Mouse (Mus musculus): ENCODE measurements around the gene Nell2. TPM values are rescaled to one million over a fixed set of nuclear protein-coding genes. Genes with fewer than 3 reads are reported as not detected.
A peak's percentile ranks its signal among the peaks of the same experiment; 100 is the strongest.

Gene Nell2
- polyA plus RNA-seq (2014; fragmentation: Nextera tagmentation; extraction: Ambion mirVana), result 67.0 and 71.0 TPM in 2 replicates

- peak within 1 kb of the TSS; percentile 75 for H3K4me3 ChIP-seq (ENCODE audit: low read depth, low read length)
- H3K4me1 ChIP-seq (replicated peaks; ENCODE audit: control insufficient read depth, insufficient read depth, low read length), result peaks cover 5% of the 10 kb centered on the region; the same call in 1 of the 2 replicates
- no peaks in the 10 kb centered on the region for H3K27me3 ChIP-seq (ENCODE audit: control insufficient read depth, insufficient read depth, low read length)
- 0 out of 2 replicates have a peak within 1 kb of the TSS, but pooled peaks have one; percentile 12 for H3K27ac ChIP-seq (ENCODE audit: low read depth, low read length)
- WGBS, result under 1% methylated on average over 67 of the region's 95 CpGs
- H3K4me2 ChIP-seq (ENCODE audit: low read depth, low read length, severe bottlenecking), result peak within 1 kb of the TSS; percentile 91
- no peaks in the 10 kb centered on the region for H3K9me3 ChIP-seq (ENCODE audit: control insufficient read depth, low read length)
- ATAC-seq (replicated peaks; ENCODE audit: low FRiP score) (peak; percentile 88), DNase-seq (ENCODE audit: low spot score) (peak; percentile 86)
- H3K9ac ChIP-seq (ENCODE audit: low read length), result peak within 1 kb of the TSS; percentile 79
- no peaks in the 10 kb centered on the region for H3K36me3 ChIP-seq (ENCODE audit: control insufficient read depth, insufficient read depth, low read length)
Observed at GRCm38 (mm10) chr15:95527948-95528861, at the start of gene Nell2. Gene Nell2, minus strand, starts transcription at chr15:95528559.

- Histone ChIP-seq H3K4me2 (ENCODE audit: low read depth, low read length, severe bottlenecking) (no peak overlapping the region), H3K4me1 (replicated peaks; ENCODE audit: control insufficient read depth, insufficient read depth, low read length) (no peaks in the 10 kb centered on the region), H3K27me3 (ENCODE audit: control insufficient read depth, insufficient read depth, low read length) (no peaks in the 10 kb centered on the region), H3K9ac (ENCODE audit: low read length) (no peak overlapping the region), H3K36me3 (ENCODE audit: control insufficient read depth, insufficient read depth, low read length) (no peaks in the 10 kb centered on the region), H3K27ac (ENCODE audit: low read depth, low read length) (no peak overlapping the region), H3K9me3 (ENCODE audit: control insufficient read depth, low read length) (peaks cover 2% of the 10 kb centered on the region; the same call in 1 of the 2 replicates), H3K4me3 (ENCODE audit: low read depth, low read length) (no peak overlapping the region)
- peak; percentile 61 for DNase-seq (ENCODE audit: low spot score)
- 16% methylated on average over 5 of the region's 5 CpGs for WGBS
- peak; percentile 51; the same call in 1 of the 2 replicates for ATAC-seq (replicated peaks; ENCODE audit: low FRiP score)
Observed at GRCm38 (mm10) chr15:95574661-95575060, 46.3 kb upstream of the Nell2 start.

GRCm38 (mm10) chr15:95569606-95570005 lies 41.2 kb upstream of the Nell2 start:
- Histone ChIP-seq H3K27ac (ENCODE audit: low read depth, low read length) (no peak overlapping the region), H3K4me1 (replicated peaks; ENCODE audit: control insufficient read depth, insufficient read depth, low read length) (no peaks in the 10 kb centered on the region), H3K9ac (ENCODE audit: low read length) (no peak overlapping the region), H3K4me3 (ENCODE audit: low read depth, low read length) (no peak overlapping the region), H3K4me2 (ENCODE audit: low read depth, low read length, severe bottlenecking) (no peak overlapping the region), H3K27me3 (ENCODE audit: control insufficient read depth, insufficient read depth, low read length) (no peaks in the 10 kb centered on the region), H3K9me3 (ENCODE audit: control insufficient read depth, low read length) (peaks cover 2% of the 10 kb centered on the region; the same call in 1 of the 2 replicates), H3K36me3 (ENCODE audit: control insufficient read depth, insufficient read depth, low read length) (no peaks in the 10 kb centered on the region)
- ATAC-seq (replicated peaks; ENCODE audit: low FRiP score) (no peak), DNase-seq (ENCODE audit: low spot score) (no peak)
- WGBS, result 86% methylated on average over 6 of the region's 6 CpGs

GRCm38 (mm10) chr15:95565160-95565559 lies 36.8 kb upstream of the Nell2 start:
- Histone ChIP-seq H3K4me3 (ENCODE audit: low read depth, low read length) (no peak overlapping the region), H3K9me3 (ENCODE audit: control insufficient read depth, low read length) (no peaks in the 10 kb centered on the region), H3K4me1 (replicated peaks; ENCODE audit: control insufficient read depth, insufficient read depth, low read length) (no peaks in the 10 kb centered on the region), H3K4me2 (ENCODE audit: low read depth, low read length, severe bottlenecking) (no peak overlapping the region), H3K27me3 (ENCODE audit: control insufficient read depth, insufficient read depth, low read length) (no peaks in the 10 kb centered on the region), H3K27ac (ENCODE audit: low read depth, low read length) (no peak overlapping the region), H3K36me3 (ENCODE audit: control insufficient read depth, insufficient read depth, low read length) (no peaks in the 10 kb centered on the region), H3K9ac (ENCODE audit: low read length) (no peak overlapping the region)
- no peak for DNase-seq (ENCODE audit: low spot score)
- ATAC-seq (replicated peaks; ENCODE audit: low FRiP score), result no peak
- WGBS, result 89% methylated on average over 2 of the region's 2 CpGs

- Histone ChIP-seq H3K9ac (ENCODE audit: low read length) (no peak overlapping the region), H3K4me1 (replicated peaks; ENCODE audit: control insufficient read depth, insufficient read depth, low read length) (no peaks in the 10 kb centered on the region), H3K4me3 (ENCODE audit: low read depth, low read length) (no peak overlapping the region), H3K9me3 (ENCODE audit: control insufficient read depth, low read length) (no peaks in the 10 kb centered on the region), H3K27ac (ENCODE audit: low read depth, low read length) (no peak overlapping the region), H3K27me3 (ENCODE audit: control insufficient read depth, insufficient read depth, low read length) (no peaks in the 10 kb centered on the region), H3K4me2 (ENCODE audit: low read depth, low read length, severe bottlenecking) (no peak overlapping the region), H3K36me3 (ENCODE audit: control insufficient read depth, insufficient read depth, low read length) (no peaks in the 10 kb centered on the region)
- WGBS, result 90% methylated on average over 5 of the region's 5 CpGs
- DNase-seq (ENCODE audit: low spot score), result no peak
- ATAC-seq (replicated peaks; ENCODE audit: low FRiP score), result no peak
Observed at GRCm38 (mm10) chr15:95561303-95561702, 32.9 kb upstream of the Nell2 start.

- no peak overlapping the region for H3K4me2 ChIP-seq (ENCODE audit: low read depth, low read length, severe bottlenecking)
- no peak overlapping the region for H3K4me3 ChIP-seq (ENCODE audit: low read depth, low read length)
- ATAC-seq (replicated peaks; ENCODE audit: low FRiP score), result no peak
- H3K9me3 ChIP-seq (ENCODE audit: control insufficient read depth, low read length), result no peaks in the 10 kb centered on the region
- no peaks in the 10 kb centered on the region for H3K4me1 ChIP-seq (replicated peaks; ENCODE audit: control insufficient read depth, insufficient read depth, low read length)
- no peaks in the 10 kb centered on the region for H3K27me3 ChIP-seq (ENCODE audit: control insufficient read depth, insufficient read depth, low read length)
- no peak overlapping the region for H3K27ac ChIP-seq (ENCODE audit: low read depth, low read length)
- no peak for DNase-seq (ENCODE audit: low spot score)
- H3K36me3 ChIP-seq (ENCODE audit: control insufficient read depth, insufficient read depth, low read length), result no peaks in the 10 kb centered on the region
- whole genome bisulfite sequencing, result 88% methylated on average over 5 of the region's 5 CpGs
- H3K9ac ChIP-seq (ENCODE audit: low read length), result no peak overlapping the region
Observed at GRCm38 (mm10) chr15:95550011-95550410, 21.7 kb upstream of the Nell2 start.

GRCm38 (mm10) chr15:95542632-95543031 lies 14.3 kb upstream of the Nell2 start:
- H3K27me3 ChIP-seq (ENCODE audit: control insufficient read depth, insufficient read depth, low read length), result no peaks in the 10 kb centered on the region
- no peak for DNase-seq (ENCODE audit: low spot score)
- H3K9me3 ChIP-seq (ENCODE audit: control insufficient read depth, low read length), result no peaks in the 10 kb centered on the region
- no peaks in the 10 kb centered on the region for H3K4me1 ChIP-seq (replicated peaks; ENCODE audit: control insufficient read depth, insufficient read depth, low read length)
- no peak overlapping the region for H3K4me2 ChIP-seq (ENCODE audit: low read depth, low read length, severe bottlenecking)
- no peak for ATAC-seq (replicated peaks; ENCODE audit: low FRiP score)
- WGBS, result 81% methylated on average over 6 of the region's 6 CpGs
- H3K9ac ChIP-seq (ENCODE audit: low read length), result no peak overlapping the region
- H3K4me3 ChIP-seq (ENCODE audit: low read depth, low read length), result no peak overlapping the region
- H3K27ac ChIP-seq (ENCODE audit: low read depth, low read length), result no peak overlapping the region
- no peaks in the 10 kb centered on the region for H3K36me3 ChIP-seq (ENCODE audit: control insufficient read depth, insufficient read depth, low read length)

- Histone ChIP-seq H3K4me3 (ENCODE audit: low read depth, low read length) (no peak overlapping the region), H3K27ac (ENCODE audit: low read depth, low read length) (no peak overlapping the region), H3K36me3 (ENCODE audit: control insufficient read depth, insufficient read depth, low read length) (no peaks in the 10 kb centered on the region), H3K9me3 (ENCODE audit: control insufficient read depth, low read length) (no peaks in the 10 kb centered on the region), H3K27me3 (ENCODE audit: control insufficient read depth, insufficient read depth, low read length) (no peaks in the 10 kb centered on the region), H3K9ac (ENCODE audit: low read length) (no peak overlapping the region), H3K4me1 (replicated peaks; ENCODE audit: control insufficient read depth, insufficient read depth, low read length) (no peaks in the 10 kb centered on the region), H3K4me2 (ENCODE audit: low read depth, low read length, severe bottlenecking) (no peak overlapping the region)
- 82% methylated on average over 4 of the region's 4 CpGs for WGBS
- ATAC-seq (replicated peaks; ENCODE audit: low FRiP score) (no peak), DNase-seq (ENCODE audit: low spot score) (no peak)
Observed at GRCm38 (mm10) chr15:95536724-95537123, 8.4 kb upstream of the Nell2 start.

Measured in forebrain, embryonic 11.5 days (tissue).